Mouse (Mus musculus) MEL (cell line): ENCODE measurements around the gene Lrpprc. TPM values are rescaled to one million over a fixed set of nuclear protein-coding genes. Genes with fewer than 3 reads are reported as not detected.

Experiments used
- DNase-seq: peaks from one replicate; pipeline ENCODE4 v3.0.0; 2011; ENCODE audit warnings: low read depth, low spot score
- H3K27ac ChIP-seq: 2 replicates; pipeline ENCODE4 v1.5.1; 2012; ENCODE audit warnings: low read depth, mild to moderate bottlenecking, control low read depth, low read length, moderate library complexity; ENCODE audit not compliant: control insufficient read depth
- H3K27me3 ChIP-seq, 2 experiments: fragments of 150-350 bp in 1 of 2; sonication (generic) in 1 of 2; 2 replicates each; pipeline ENCODE4 v1.6.1; 2012; ENCODE audit warnings: low read length in 2 of 2, mild to moderate bottlenecking in 2 of 2, improper control_type of control experiment in 1 of 2, moderate library complexity in 1 of 2; ENCODE audit not compliant: insufficient read depth in 2 of 2, control insufficient read depth in 1 of 2
- H3K36me3 ChIP-seq, 2 experiments: 2 replicates each; pipeline ENCODE4 v1.6.1; 2012 to 2014; ENCODE audit warnings: low read length in 2 of 2, improper control_type of control experiment in 1 of 2, inconsistent platforms in 1 of 2, mild to moderate bottlenecking in 1 of 2; ENCODE audit not compliant: insufficient read depth in 2 of 2, control insufficient read depth in 1 of 2
- H3K4me1 ChIP-seq, 2 experiments: fragments of 150-350 bp in 1 of 2; sonication (generic) in 1 of 2; 2 replicates each; pipeline ENCODE4 v1.6.1; 2012; ENCODE audit warnings: low read length in 2 of 2, improper control_type of control experiment in 1 of 2, mild to moderate bottlenecking in 1 of 2; ENCODE audit not compliant: insufficient read depth in 2 of 2, control insufficient read depth in 1 of 2
- H3K4me3 ChIP-seq, 2 experiments: fragments of 150-350 bp in 1 of 2; sonication (generic) in 1 of 2; 2 replicates each; pipeline ENCODE4 v1.5.1; 2012; ENCODE audit warnings: low read depth in 2 of 2, low read length in 2 of 2, mild to moderate bottlenecking in 2 of 2, moderate library complexity in 2 of 2, control low read depth in 1 of 2, improper control_type of control experiment in 1 of 2; ENCODE audit not compliant: control insufficient read depth in 1 of 2, insufficient read depth in 1 of 2
- H3K79me2 ChIP-seq: 2 replicates; pipeline ENCODE4 v1.6.1; 2012; ENCODE audit warnings: mild to moderate bottlenecking, low read length, moderate library complexity; ENCODE audit not compliant: control insufficient read depth, poor library complexity, insufficient read depth
- H3K9ac ChIP-seq: 2 replicates; pipeline ENCODE4 v1.6.1; 2012; ENCODE audit warnings: low read depth, mild to moderate bottlenecking, control low read depth, low read length, moderate library complexity; ENCODE audit not compliant: control insufficient read depth, poor library complexity, severe bottlenecking
- H3K9me3 ChIP-seq: fragments of 150-350 bp; sonication (generic); replicated peaks from 2 replicates; pipeline ENCODE4 v1.6.1; 2012; ENCODE audit warnings: mild to moderate bottlenecking, low read length, improper control_type of control experiment, moderate library complexity; ENCODE audit not compliant: insufficient read depth
- CHD1 ChIP-seq: IDR thresholded peaks from 2 replicates; pipeline ENCODE4 v1.6.1; 2012; ENCODE audit warnings: low read depth, mild to moderate bottlenecking, inconsistent platforms, low read length, improper control_type of control experiment
- CHD2 ChIP-seq: IDR thresholded peaks from 2 replicates; pipeline ENCODE4 v1.6.1; 2011; ENCODE audit warnings: low read length, improper control_type of control experiment
- CTCF ChIP-seq, 3 experiments: IDR thresholded peaks in 2 of 3; conservative IDR thresholded peaks in 1 of 3; 2 replicates each; pipeline ENCODE4 v1.5.1; 2011 to 2012; ENCODE audit warnings: low read length in 3 of 3, low read depth in 2 of 3, mild to moderate bottlenecking in 2 of 3, improper control_type of control experiment in 1 of 3, inconsistent platforms in 1 of 3, mixed read lengths in 1 of 3, moderate library complexity in 1 of 3; ENCODE audit not compliant: control insufficient read depth in 1 of 3, insufficient read depth in 1 of 3, poor library complexity in 1 of 3, severe bottlenecking in 1 of 3
- E2F4 ChIP-seq: IDR thresholded peaks from 2 replicates; pipeline ENCODE4 v1.6.1; 2011; ENCODE audit warnings: low read depth, low read length, improper control_type of control experiment, borderline replicate concordance
- ELF1 ChIP-seq: IDR thresholded peaks from 2 replicates; pipeline ENCODE4 v1.6.1; 2014; ENCODE audit warnings: low read depth, mild to moderate bottlenecking, inconsistent platforms, low read length, improper control_type of control experiment, moderate library complexity
- ETS1 ChIP-seq: IDR thresholded peaks from 2 replicates; pipeline ENCODE4 v1.6.1; 2012; ENCODE audit warnings: low read depth, mild to moderate bottlenecking, inconsistent platforms, low read length, improper control_type of control experiment, moderate library complexity
- GABPA ChIP-seq: IDR thresholded peaks from 2 replicates; pipeline ENCODE4 v1.6.1; 2012; ENCODE audit warnings: low read depth, mild to moderate bottlenecking, inconsistent platforms, low read length, improper control_type of control experiment, moderate library complexity
- HCFC1 ChIP-seq: IDR thresholded peaks from 2 replicates; pipeline ENCODE4 v1.6.1; 2012; ENCODE audit warnings: low read depth, mild to moderate bottlenecking, inconsistent platforms, low read length, improper control_type of control experiment, moderate library complexity
- KAT2A ChIP-seq: conservative IDR thresholded peaks from 2 replicates; pipeline ENCODE4 v1.6.1; 2012; ENCODE audit warnings: low read depth, low read length, improper control_type of control experiment, inconsistent platforms
- MXI1 ChIP-seq: IDR thresholded peaks from 2 replicates; pipeline ENCODE4 v1.6.1; 2011; ENCODE audit warnings: mild to moderate bottlenecking, low read depth, low read length, improper control_type of control experiment
- MYC ChIP-seq: IDR thresholded peaks from 2 replicates; pipeline ENCODE4 v1.6.1; 2011; ENCODE audit warnings: low read depth, mild to moderate bottlenecking, low read length, improper control_type of control experiment, moderate library complexity
- SIN3A ChIP-seq: IDR thresholded peaks from 2 replicates; pipeline ENCODE4 v1.6.1; 2012; ENCODE audit warnings: low read length, improper control_type of control experiment, inconsistent platforms
- TBP ChIP-seq: IDR thresholded peaks from 2 replicates; pipeline ENCODE4 v1.8.0; 2011; ENCODE audit warnings: low read depth, low read length, improper control_type of control experiment
- TCF12 ChIP-seq: IDR thresholded peaks from 2 replicates; pipeline ENCODE4 v1.6.1; 2014; ENCODE audit warnings: low read depth, mild to moderate bottlenecking, inconsistent platforms, low read length, improper control_type of control experiment, moderate library complexity
- ZC3H11A ChIP-seq: IDR thresholded peaks from 2 replicates; pipeline ENCODE4 v1.6.1; 2012; ENCODE audit warnings: low read depth, mild to moderate bottlenecking, inconsistent platforms, low read length, improper control_type of control experiment
- ZMIZ1 ChIP-seq: IDR thresholded peaks from 2 replicates; pipeline ENCODE4 v1.6.1; 2012; ENCODE audit warnings: low read depth, mild to moderate bottlenecking, inconsistent platforms, low read length, improper control_type of control experiment, moderate library complexity
- ZNF384 ChIP-seq: IDR thresholded peaks from 2 replicates; pipeline ENCODE4 v1.6.1; 2012; ENCODE audit warnings: low read depth, mild to moderate bottlenecking, inconsistent platforms, low read length, improper control_type of control experiment
- polyA plus RNA-seq, 2 experiments: library from polyadenylated mRNA; stranded (reverse) in 1 of 2; unstranded in 1 of 2; fragments of >175 nt in 1 of 2; fragments of >200 nt in 1 of 2; gene quantifications; 2 replicates each; pipeline versions ENCODE4 v1.2.1 to v1.2.4; 2012; ENCODE audit warnings: low replicate concordance in 2 of 2, low read depth in 1 of 2; ENCODE audit not compliant: insufficient read length in 2 of 2, insufficient read depth in 1 of 2, missing spikeins in 1 of 2
- total RNA-seq: library from RNA; depleted of rRNA; stranded (reverse); fragments of 300-350 nt; gene quantifications from 2 replicates; pipeline ENCODE4 v1.2.3, GENCODE M21; 2012

Gene Lrpprc
- total and polyA plus RNA-seq, 3 experiments, result 82.6 to 204 (median 99.1) TPM

GRCm38 (mm10) chr17:84738073-84738797 lies 52.4 kb downstream of the Lrpprc start:
- H3K9me3 ChIP-seq, result no peaks in the 10 kb centered on the region
- no peak overlapping the region for H3K9ac ChIP-seq
- no peak overlapping the region for H3K27ac ChIP-seq
- H3K79me2 ChIP-seq, result no peaks in the 10 kb centered on the region
- H3K4me3 ChIP-seq, result no peak overlapping the region
- DNase-seq, result no peak
- TF ChIP-seq ZMIZ1, result no peak
- TF ChIP-seq TCF12, result no peak
- TF ChIP-seq MYC, result no peak
- TF ChIP-seq SIN3A, result no peak
- TF ChIP-seq CHD2, result no peak
- no peak for TF ChIP-seq MXI1
- no peak for TF ChIP-seq ZC3H11A
- H3K36me3 ChIP-seq, result peaks cover 3 to 12% of the 10 kb centered on the region in 2 experiments
- peaks cover 0 to 1% of the 10 kb centered on the region in 2 experiments; a peak in 1 of 4 replicates for H3K4me1 ChIP-seq
- H3K27me3 ChIP-seq, result no peaks in the 10 kb centered on the region

- Histone ChIP-seq H3K4me3 (no peak overlapping the region), H3K9me3 (no peaks in the 10 kb centered on the region), H3K4me1 (peaks cover 4 to 7% of the 10 kb centered on the region in 2 experiments; a peak in 3 of 4 replicates), H3K9ac (no peak overlapping the region), H3K27me3 (no peaks in the 10 kb centered on the region), H3K36me3 (peaks cover 11% of the 10 kb centered on the region in 2 experiments), H3K27ac (no peak overlapping the region)
- no peak for TF ChIP-seq E2F4
- TF ChIP-seq GABPA, result no peak
- TF ChIP-seq ZNF384, result no peak
- no peak for TF ChIP-seq CHD1
- no peak for TF ChIP-seq ETS1
- TF ChIP-seq KAT2A, result no peak
- no peak for TF ChIP-seq ELF1
- no peak for TF ChIP-seq HCFC1
- TF ChIP-seq CTCF (IDR thresholded peaks at IDR 0.05 in 2 of 3, conservative IDR thresholded peaks at IDR 0.05 in 1 of 3; ENCODE audit: control insufficient read depth in 1 of 3, insufficient read depth in 1 of 3, low read depth in 2 of 3, low read length in 3 of 3, poor library complexity in 1 of 3, severe bottlenecking in 1 of 3), result no peak
- no peak for TF ChIP-seq TBP
- no peak for TF ChIP-seq CHD2
- TF ChIP-seq, all 39 proteins: peak for 0
- H3K79me2 ChIP-seq, result no peaks in the 10 kb centered on the region
- no peak for DNase-seq
Observed at GRCm38 (mm10) chr17:84736719-84737118, 53.9 kb downstream of the Lrpprc start.
